Mouse (Mus musculus): ENCODE measurements around the gene Gm10487. TPM values are rescaled to one million over a fixed set of nuclear protein-coding genes. Genes with fewer than 3 reads are reported as not detected.

The Gm10487 gene
- polyA plus RNA-seq (2017; shearing (Covaris generic)) = not detected

DNA sequence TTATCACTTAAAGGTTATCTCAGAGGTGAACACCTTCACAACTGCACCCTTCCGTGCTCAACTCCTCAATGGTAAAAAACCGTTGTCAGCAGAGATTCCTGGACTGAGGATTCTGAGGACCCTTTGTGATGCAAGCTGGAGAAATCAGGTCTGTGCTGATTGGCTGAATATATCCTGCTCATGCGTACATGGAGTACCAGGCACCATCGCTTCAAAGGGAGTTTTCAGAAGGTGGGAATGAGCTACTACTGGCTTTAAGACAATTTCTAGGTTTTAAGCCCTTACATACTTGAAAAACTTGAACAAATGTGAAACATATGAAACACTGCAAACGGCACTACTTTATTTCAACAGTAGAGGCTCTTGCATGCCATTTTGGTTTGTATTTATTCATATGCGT lies at the start of gene Gm10487:
Gene Gm10487, minus strand, starts transcription at position 101 of the 400 bp plus-strand sequence.

All from inflammation-experienced regulatory T-cells (primary cell).